Mouse (Mus musculus) frontal cortex, postnatal 25 days (tissue): ENCODE results near the gene Kank3.

Experiments
- DNase-seq, 2 experiments: peaks; one replicate each; pipeline ENCODE4 v3.0.0; 2022; ENCODE audit warnings: low spot score in 2 of 2

Gene Kank3

GRCm38 (mm10) chr17:33857816-33858215 is 47.5 kb downstream of the Kank3 start:
- no peak for DNase-seq

GRCm38 (mm10) chr17:33865330-33866030 is 55.2 kb downstream of the Kank3 start:
- peak; percentile 54 to 66 for DNase-seq
